Mouse (Mus musculus) stomach, postnatal 0 days (tissue): ENCODE measurements around the gene Lrrc8e.

Experiments
- CTCF ChIP-seq: IDR thresholded peaks from 2 replicates; pipeline ENCODE4 v1.5.1; 2016; ENCODE audit warnings: antibody characterized with exemption, low read depth, mild to moderate bottlenecking, moderate library complexity
- EP300 ChIP-seq: optimal IDR thresholded peaks from 2 replicates; pipeline ENCODE3; 2016; ENCODE audit warnings: antibody characterized with exemption

DNA sequence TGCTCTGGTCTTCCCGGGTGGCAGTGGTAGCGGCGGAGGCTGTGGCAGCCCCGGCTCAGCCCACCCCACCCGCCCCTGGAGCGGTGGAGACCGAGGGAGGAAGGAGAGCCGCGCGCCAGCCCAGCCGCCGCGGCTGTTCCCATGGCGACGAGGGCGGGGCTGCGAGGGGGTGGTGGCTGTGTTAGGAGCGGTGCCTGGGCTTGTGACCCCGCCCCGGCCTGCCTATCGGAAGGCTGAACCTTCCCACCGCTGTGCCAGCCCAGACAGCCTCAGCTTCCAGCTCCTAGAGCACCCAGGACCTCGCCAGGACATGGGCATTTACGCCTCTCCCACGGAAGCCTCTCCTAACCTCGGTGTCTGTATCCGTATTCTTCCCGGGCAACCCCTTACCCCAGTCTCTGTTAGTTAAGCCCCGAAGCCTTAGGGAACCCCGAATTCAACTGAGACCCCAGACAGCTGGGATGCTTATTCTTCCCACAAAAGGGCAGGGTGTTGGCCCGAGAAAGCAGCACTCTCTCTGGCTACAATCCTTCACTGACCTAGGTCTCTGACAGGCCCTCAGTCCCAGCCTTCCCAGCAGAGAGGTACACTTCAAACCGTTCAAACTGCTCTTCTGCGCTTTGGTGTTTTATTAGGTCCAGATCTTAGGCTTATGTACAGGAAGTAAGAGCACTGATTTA lies 32.6 kb downstream of the Lrrc8e start, which contains the start of gene Ctxn1:
- no peak for TF ChIP-seq CTCF
- no peak for TF ChIP-seq EP300
